Mouse (Mus musculus) neural tube, embryonic 14.5 days (tissue): ENCODE results near the gene Pate2. TPM values are rescaled to one million over a fixed set of nuclear protein-coding genes. Genes with fewer than 3 reads are reported as not detected.
A peak's percentile ranks its signal among the peaks of the same experiment; 100 is the strongest.

Experiments used
- ATAC-seq: fragments of 200-750 bp; cut with Nextera tagmentation; 2 replicates; pipeline ENCODE4 v1.8.0; 2017; ENCODE audit warnings: low read depth, mild to moderate bottlenecking, moderate TSS enrichment, moderate library complexity
- H3K27ac ChIP-seq: fragments of 300-500 bp; sonication (generic); 2 replicates; pipeline ENCODE4 v1.5.1; 2014; ENCODE audit warnings: low read depth, mild to moderate bottlenecking, control low read depth, low read length, moderate library complexity, mixed read lengths
- H3K27me3 ChIP-seq: fragments of 300-500 bp; sonication (generic); 2 replicates; pipeline ENCODE4 v1.6.1; 2014; ENCODE audit warnings: low read length; ENCODE audit not compliant: control insufficient read depth, insufficient read depth
- H3K36me3 ChIP-seq: fragments of 300-500 bp; sonication (generic); 2 replicates; pipeline ENCODE4 v1.6.1; 2014; ENCODE audit warnings: low read length, mixed read lengths; ENCODE audit not compliant: control insufficient read depth, insufficient read depth
- H3K4me1 ChIP-seq: fragments of 300-500 bp; sonication (generic); 2 replicates; pipeline ENCODE4 v1.6.1; 2014; ENCODE audit warnings: low read length; ENCODE audit not compliant: control insufficient read depth, insufficient read depth
- H3K4me2 ChIP-seq: fragments of 300-500 bp; sonication (generic); 2 replicates; pipeline ENCODE4 v1.6.1; 2014; ENCODE audit warnings: mild to moderate bottlenecking, low read depth, low read length, control low read depth
- H3K4me3 ChIP-seq: fragments of 300-500 bp; sonication (generic); 2 replicates; pipeline ENCODE4 v1.5.1; 2014; ENCODE audit warnings: low read depth, low read length, control low read depth, mixed read lengths
- H3K9ac ChIP-seq: fragments of 300-500 bp; sonication (generic); replicated peaks from 2 replicates; pipeline ENCODE4 v1.6.1; 2014; ENCODE audit warnings: low read depth, mild to moderate bottlenecking, control low read depth, low read length, mixed read lengths
- H3K9me3 ChIP-seq: fragments of 300-500 bp; sonication (generic); 2 replicates; pipeline ENCODE4 v1.6.1; 2016; ENCODE audit warnings: low read length; ENCODE audit not compliant: control insufficient read depth
- WGBS: fragments of 180-500 bp; shearing (Covaris S2); extraction: QIAGEN DNeasy Blood & Tissue Kit; methylation state at CpG from one replicate; pipeline ENCODE4 v1.1.7; 2014; 5-methylcytosine and 5-hydroxymethylcytosine counted together
- polyA plus RNA-seq: library from polyadenylated mRNA; unstranded; fragments of >200 nt; fragmentation: Nextera tagmentation; extraction: Ambion mirVana; gene quantifications from 2 replicates; pipeline ENCODE4 v1.2.1, GENCODE M21; 2014

The Pate2 gene
- polyA plus RNA-seq, 1 experiment from 2014 or later = 1.0 TPM

- no peak overlapping the region for H3K4me2 ChIP-seq
Measured at GRCm38 (mm10) chr9:35533266-35533665, 36.8 kb upstream of the Pate2 start.

DNA sequence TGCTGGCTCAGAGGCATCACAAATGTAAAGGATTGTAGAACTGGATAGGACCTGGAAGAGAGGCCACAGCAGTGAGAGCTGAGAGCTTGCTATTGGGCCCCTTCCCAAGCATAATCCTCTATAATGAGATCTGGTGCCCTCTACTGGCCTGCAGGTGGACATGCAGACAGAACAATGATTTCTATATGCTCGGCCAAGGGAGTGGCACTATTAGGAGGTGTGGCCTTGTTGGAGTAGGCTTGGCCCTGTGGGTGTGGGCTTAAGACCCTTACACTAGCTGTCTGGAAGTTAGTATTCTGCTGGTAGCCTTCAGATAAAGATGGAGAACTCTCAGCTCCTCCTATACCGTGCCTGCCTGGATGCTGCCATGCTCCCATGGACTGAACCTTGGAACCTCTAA, 35.0 kb upstream of the Pate2 start:
- H3K9me3 ChIP-seq = no peaks in the 10 kb centered on the region
- ATAC-seq = peak; percentile 92
- H3K27ac ChIP-seq = no peak overlapping the region
- no peak overlapping the region for H3K4me2 ChIP-seq
- no peaks in the 10 kb centered on the region for H3K27me3 ChIP-seq
- H3K4me1 ChIP-seq = no peaks in the 10 kb centered on the region
- no peak overlapping the region for H3K4me3 ChIP-seq
- no peaks in the 10 kb centered on the region for H3K36me3 ChIP-seq
- WGBS = 10% methylated on average over 2 of the region's 2 CpGs
- H3K9ac ChIP-seq = no peak overlapping the region

More at GRCm38 (mm10) chr9:35533266-35533665, 36.8 kb upstream of the Pate2 start:
- Histone ChIP-seq H3K9ac (no peak overlapping the region), H3K9me3 (no peaks in the 10 kb centered on the region), H3K27ac (no peak overlapping the region), H3K4me1 (no peaks in the 10 kb centered on the region), H3K27me3 (no peaks in the 10 kb centered on the region), H3K36me3 (no peaks in the 10 kb centered on the region), H3K4me3 (no peak overlapping the region)
- 73% methylated on average over 9 of the region's 9 CpGs for WGBS
- no peak for ATAC-seq

DNA sequence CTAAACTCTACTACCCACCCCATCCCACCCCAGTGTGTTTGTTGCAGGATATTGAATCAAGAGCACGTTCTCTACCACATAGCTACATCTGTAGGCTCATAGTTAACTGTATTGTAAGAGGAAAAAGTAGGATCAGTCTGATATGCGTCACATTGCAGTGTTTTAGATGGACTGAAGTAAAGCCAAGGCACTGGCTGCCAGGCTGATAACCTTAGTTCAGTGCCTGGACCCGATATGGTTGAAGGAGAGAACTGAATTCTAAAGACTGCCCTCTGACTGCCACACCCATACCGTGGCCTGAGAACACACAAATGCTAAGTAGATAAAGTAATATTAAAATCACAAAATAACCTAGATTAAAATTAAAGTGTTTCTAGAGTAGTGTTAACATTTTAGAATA, 34.2 kb upstream of the Pate2 start:
- 86% methylated on average over 4 of the region's 4 CpGs for WGBS
- H3K36me3 ChIP-seq = no peaks in the 10 kb centered on the region
- no peaks in the 10 kb centered on the region for H3K4me1 ChIP-seq

DNA sequence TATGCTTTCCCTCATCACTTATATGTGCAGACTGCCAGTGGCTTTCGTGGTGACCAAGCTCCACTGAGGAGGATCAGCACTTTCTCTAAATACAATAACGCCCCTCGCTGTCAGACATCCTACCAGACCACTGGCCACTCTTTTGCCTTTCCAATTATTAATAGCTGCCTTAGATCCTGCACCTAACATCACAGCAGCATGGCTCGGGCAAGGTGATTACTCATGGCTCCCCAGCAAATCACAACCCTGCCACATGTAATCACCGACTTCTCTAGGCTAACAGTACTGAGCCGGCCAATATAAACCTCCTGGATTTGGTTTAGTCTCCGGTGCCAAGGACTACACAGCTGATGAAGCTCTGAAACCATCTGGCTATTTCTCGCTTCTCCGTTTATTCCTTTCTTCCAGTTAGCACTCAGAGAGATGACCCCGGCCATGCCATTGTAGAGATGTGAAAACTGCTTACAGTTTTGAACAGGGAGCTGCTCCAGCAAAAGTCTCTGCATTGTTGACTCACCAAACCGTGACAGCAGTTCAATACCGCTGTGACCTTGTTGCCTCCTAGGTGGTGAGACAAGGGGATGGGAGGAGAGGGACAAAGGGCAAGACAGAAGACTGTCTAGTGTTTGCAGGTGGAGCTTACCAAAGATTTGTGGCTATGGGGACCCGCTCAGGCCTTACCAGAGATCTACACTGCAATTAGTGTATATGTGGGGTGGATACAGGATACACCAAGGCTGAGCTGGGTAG, 30.9 kb upstream of the Pate2 start:
- WGBS = 73% methylated on average over 13 of the region's 13 CpGs
- Histone ChIP-seq H3K4me1 (no peaks in the 10 kb centered on the region), H3K4me3 (no peak overlapping the region), H3K9ac (no peak overlapping the region), H3K36me3 (peaks cover 11% of the 10 kb centered on the region), H3K4me2 (no peak overlapping the region), H3K27ac (no peak overlapping the region), H3K9me3 (no peaks in the 10 kb centered on the region), H3K27me3 (no peaks in the 10 kb centered on the region)
- no peak for ATAC-seq

More for the DNA sequence above, 34.2 kb upstream of the Pate2 start:
- Histone ChIP-seq H3K9me3 (no peaks in the 10 kb centered on the region), H3K27ac (no peak overlapping the region), H3K4me2 (no peak overlapping the region), H3K9ac (no peak overlapping the region), H3K27me3 (no peaks in the 10 kb centered on the region), H3K4me3 (no peak overlapping the region)
- ATAC-seq = no peak

DNA sequence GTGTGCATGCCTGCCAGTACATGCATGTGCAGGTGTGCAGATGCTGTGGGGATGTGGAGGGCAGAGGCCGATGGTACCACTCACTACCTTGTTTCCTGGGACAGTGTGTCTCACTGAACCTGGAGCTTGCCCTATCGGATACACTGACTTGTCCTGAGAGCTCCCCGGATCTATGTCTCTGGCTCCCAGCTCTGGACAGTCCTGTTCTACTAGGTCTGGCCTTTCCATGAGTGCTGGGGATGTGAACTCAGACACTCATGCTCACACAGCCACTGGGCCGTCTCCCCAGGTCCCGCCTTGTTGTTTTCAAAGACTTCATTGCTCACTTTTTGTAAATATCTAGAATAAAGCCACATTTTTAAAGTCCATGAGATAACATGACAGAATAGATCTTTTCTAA, 29.1 kb upstream of the Pate2 start:
- WGBS = 91% methylated on average over 5 of the region's 5 CpGs
- no peak for ATAC-seq

GRCm38 (mm10) chr9:35541488-35541887, 28.6 kb upstream of the Pate2 start:
- ATAC-seq = peak; percentile 81
- H3K9me3 ChIP-seq = no peaks in the 10 kb centered on the region
- no peak overlapping the region for H3K4me2 ChIP-seq
- no peak overlapping the region for H3K4me3 ChIP-seq
- H3K9ac ChIP-seq = no peak overlapping the region
- no peaks in the 10 kb centered on the region for H3K4me1 ChIP-seq
- 11% methylated on average over 6 of the region's 6 CpGs for WGBS
- H3K27me3 ChIP-seq = no peaks in the 10 kb centered on the region
- peaks cover 18% of the 10 kb centered on the region for H3K36me3 ChIP-seq
- no peak overlapping the region for H3K27ac ChIP-seq

More for the DNA sequence above, 29.1 kb upstream of the Pate2 start:
- no peaks in the 10 kb centered on the region for H3K9me3 ChIP-seq
- H3K4me1 ChIP-seq = no peaks in the 10 kb centered on the region
- no peak overlapping the region for H3K4me3 ChIP-seq
- H3K36me3 ChIP-seq = peaks cover 18% of the 10 kb centered on the region
- H3K27me3 ChIP-seq = no peaks in the 10 kb centered on the region
- H3K27ac ChIP-seq = no peak overlapping the region
- H3K9ac ChIP-seq = no peak overlapping the region
- no peak overlapping the region for H3K4me2 ChIP-seq

- peaks cover 20% of the 10 kb centered on the region for H3K36me3 ChIP-seq
- ATAC-seq = no peak
- WGBS = 79% methylated on average over 6 of the region's 6 CpGs
Measured at GRCm38 (mm10) chr9:35541941-35542340, 28.1 kb upstream of the Pate2 start.

DNA sequence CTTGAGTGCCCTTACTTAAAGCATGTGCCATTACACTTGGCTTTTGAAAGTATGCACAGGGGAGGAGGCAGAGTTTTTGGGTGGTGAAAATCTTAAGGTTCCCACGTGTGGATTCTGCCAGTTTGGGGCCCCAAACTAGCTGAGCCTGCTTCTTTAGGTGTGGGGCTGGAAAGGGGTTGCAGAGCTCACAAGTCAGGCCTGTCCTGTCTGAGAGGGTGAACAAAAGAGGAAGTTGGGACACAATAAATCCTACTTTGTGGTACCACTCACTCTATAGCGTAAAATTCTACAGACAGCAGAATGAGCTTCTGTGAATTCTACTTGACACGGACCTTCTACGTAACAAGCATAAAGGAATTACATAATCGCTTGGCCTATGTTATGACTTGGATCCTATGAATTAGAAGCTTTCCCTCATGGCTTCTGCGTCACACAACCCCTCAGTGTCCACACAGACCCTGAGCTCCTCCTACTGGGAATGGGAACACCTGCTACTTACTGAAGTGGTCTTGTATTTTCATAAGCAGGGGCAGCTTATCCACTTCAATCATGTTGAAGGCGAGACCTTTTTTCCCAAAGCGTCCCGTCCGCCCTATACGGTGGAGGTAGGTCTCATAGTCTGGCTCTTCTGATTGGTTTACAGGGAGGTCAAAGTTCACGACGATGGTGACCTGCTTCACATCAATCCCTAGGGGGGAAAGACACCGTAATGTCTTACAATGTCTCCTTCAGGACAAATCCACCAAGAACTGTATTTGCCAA, 26.8 kb upstream of the Pate2 start:
- Histone ChIP-seq H3K9me3 (no peaks in the 10 kb centered on the region), H3K36me3 (peaks cover 24% of the 10 kb centered on the region), H3K4me1 (no peaks in the 10 kb centered on the region), H3K9ac (no peak overlapping the region), H3K27me3 (no peaks in the 10 kb centered on the region), H3K4me3 (no peak overlapping the region), H3K4me2 (no peak overlapping the region), H3K27ac (no peak overlapping the region)
- ATAC-seq = no peak
- 74% methylated on average over 14 of the region's 14 CpGs for WGBS

More at GRCm38 (mm10) chr9:35541941-35542340, 28.1 kb upstream of the Pate2 start:
- no peak overlapping the region for H3K9ac ChIP-seq
- H3K4me2 ChIP-seq = no peak overlapping the region
- no peak overlapping the region for H3K27ac ChIP-seq
- H3K4me3 ChIP-seq = no peak overlapping the region
- no peaks in the 10 kb centered on the region for H3K9me3 ChIP-seq
- H3K27me3 ChIP-seq = no peaks in the 10 kb centered on the region
- no peaks in the 10 kb centered on the region for H3K4me1 ChIP-seq

DNA sequence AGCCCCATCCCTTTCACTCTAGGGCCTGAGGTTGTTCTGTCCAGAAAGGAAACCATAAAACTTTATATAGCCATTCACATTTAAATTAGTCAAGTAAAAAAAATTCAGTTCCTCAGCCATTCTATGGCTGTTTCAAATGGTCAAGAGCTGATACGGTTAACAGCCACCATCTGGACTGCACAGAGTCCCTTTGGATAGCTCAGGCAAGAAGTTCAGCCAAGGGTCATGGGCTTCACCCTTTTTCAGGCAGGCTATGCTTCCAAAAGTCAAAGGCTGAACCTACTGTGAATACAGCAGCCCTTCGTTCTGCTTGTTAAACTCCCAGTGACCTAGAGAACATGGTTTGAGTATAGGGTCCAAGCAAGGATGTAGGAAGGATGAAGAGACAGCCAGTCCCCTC, 25.4 kb upstream of the Pate2 start:
- H3K27ac ChIP-seq = no peak overlapping the region
- H3K9ac ChIP-seq = no peak overlapping the region
- H3K27me3 ChIP-seq = no peaks in the 10 kb centered on the region
- no peak overlapping the region for H3K4me3 ChIP-seq
- WGBS = 23% methylated on average over 2 of the region's 2 CpGs
- peaks cover 24% of the 10 kb centered on the region for H3K36me3 ChIP-seq
- ATAC-seq = no peak
- H3K9me3 ChIP-seq = no peaks in the 10 kb centered on the region
- H3K4me1 ChIP-seq = no peaks in the 10 kb centered on the region
- H3K4me2 ChIP-seq = no peak overlapping the region
